Mouse (Mus musculus) hindbrain, embryonic 16.5 days (tissue): Measurements from ENCODE around the gene Rogdi. TPM values are rescaled to one million over a fixed set of nuclear protein-coding genes. Genes with fewer than 3 reads are reported as not detected.

Source experiments
- ATAC-seq: fragments of 200-750 bp; cut with Nextera tagmentation; 2 replicates; pipeline ENCODE4 v1.8.0; 2017; ENCODE audit warnings: moderate TSS enrichment, moderate library complexity
- H3K27ac ChIP-seq: fragments of 300-500 bp; sonication (generic); 2 replicates; pipeline ENCODE4 v1.5.1; 2014; ENCODE audit warnings: low read depth, mild to moderate bottlenecking, control low read depth, low read length, moderate library complexity
- H3K27me3 ChIP-seq: fragments of 300-500 bp; sonication (generic); replicated peaks from 2 replicates; pipeline ENCODE4 v1.6.1; 2014; ENCODE audit warnings: low read length; ENCODE audit not compliant: control insufficient read depth, insufficient read depth
- H3K36me3 ChIP-seq: fragments of 300-500 bp; sonication (generic); 2 replicates; pipeline ENCODE4 v1.6.1; 2014; ENCODE audit warnings: mild to moderate bottlenecking, low read length, moderate library complexity, mixed read lengths; ENCODE audit not compliant: control insufficient read depth, insufficient read depth
- H3K4me1 ChIP-seq: fragments of 300-500 bp; sonication (generic); 2 replicates; pipeline ENCODE4 v1.6.1; 2014; ENCODE audit warnings: low read depth, low read length; ENCODE audit not compliant: control insufficient read depth, insufficient read depth
- H3K4me2 ChIP-seq: fragments of 300-500 bp; sonication (generic); 2 replicates; pipeline ENCODE4 v1.6.1; 2014; ENCODE audit warnings: mild to moderate bottlenecking, low read length, control low read depth, moderate library complexity
- H3K4me3 ChIP-seq: fragments of 300-500 bp; sonication (generic); 2 replicates; pipeline ENCODE4 v1.5.1; 2014; ENCODE audit warnings: mild to moderate bottlenecking, low read length, control low read depth, moderate library complexity
- H3K9ac ChIP-seq: fragments of 300-500 bp; sonication (generic); 2 replicates; pipeline ENCODE4 v1.6.1; 2014; ENCODE audit warnings: low read depth, mild to moderate bottlenecking, control low read depth, low read length, moderate library complexity
- H3K9me3 ChIP-seq: fragments of 300-500 bp; sonication (generic); 2 replicates; pipeline ENCODE4 v1.6.1; 2014; ENCODE audit warnings: mild to moderate bottlenecking, low read length, moderate library complexity; ENCODE audit not compliant: control insufficient read depth
- WGBS: fragments of 180-500 bp; shearing (Covaris S2); extraction: QIAGEN DNeasy Blood & Tissue Kit; methylation state at CpG from one replicate; pipeline ENCODE4 v1.1.7; 2014; 5-methylcytosine and 5-hydroxymethylcytosine counted together
- polyA plus RNA-seq: library from polyadenylated mRNA; unstranded; fragments of >200 nt; fragmentation: Nextera tagmentation; extraction: Ambion mirVana; gene quantifications from 2 replicates; pipeline ENCODE4 v1.2.1, GENCODE M21; 2015

Rogdi gene
- polyA plus RNA-seq, 1 experiment from 2014 or later: 152 TPM

- Histone ChIP-seq H3K4me3 (no peak overlapping the region), H3K9me3 (no peaks in the 10 kb centered on the region), H3K27me3 (no peaks in the 10 kb centered on the region), H3K27ac (no peak overlapping the region), H3K9ac (no peak overlapping the region), H3K4me2 (no peak overlapping the region), H3K36me3 (no peaks in the 10 kb centered on the region), H3K4me1 (no peaks in the 10 kb centered on the region)
- no peak for ATAC-seq
- 81% methylated on average over 4 of the region's 4 CpGs for WGBS
Measured at GRCm38 (mm10) chr16:4971626-4972025, 41.7 kb downstream of the Rogdi start.

DNA sequence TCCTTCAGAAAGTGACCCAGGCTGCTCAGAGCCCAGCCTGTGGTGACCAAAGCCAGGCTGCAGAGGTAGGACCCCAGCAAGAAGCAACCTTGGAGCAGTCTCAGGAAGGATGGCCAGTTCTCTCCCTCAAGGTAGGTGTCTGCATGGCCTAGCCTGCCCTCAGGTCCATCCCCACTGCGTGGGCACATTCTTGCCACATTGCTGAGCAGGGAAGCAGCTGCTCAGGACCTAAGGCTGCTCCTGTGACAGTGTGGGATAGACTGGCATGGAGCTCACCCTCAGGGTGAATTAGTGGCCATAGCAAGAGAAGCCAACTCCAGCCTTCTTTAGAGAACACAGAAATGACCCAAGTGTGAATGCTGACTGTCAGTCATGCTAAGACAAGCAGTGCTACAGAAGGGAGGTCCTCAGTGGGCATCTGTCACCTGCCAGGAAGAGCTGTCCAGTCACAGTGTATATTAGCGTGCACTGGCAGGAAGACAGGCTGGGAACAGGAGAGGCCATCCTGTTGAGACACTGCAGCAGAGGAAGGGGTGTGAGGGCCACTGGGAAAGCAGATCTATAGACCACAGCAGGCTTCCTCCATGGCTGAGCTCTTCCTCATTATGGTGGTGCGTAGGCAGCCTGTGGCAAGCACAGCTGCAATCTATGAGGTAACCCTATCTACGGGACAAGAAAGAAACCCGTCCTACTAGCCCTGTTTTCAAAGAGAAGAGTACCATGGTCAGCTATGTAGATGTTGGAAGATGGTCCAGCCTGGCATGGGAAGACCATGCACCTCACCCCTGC is 44.1 kb downstream of the Rogdi start:
- Histone ChIP-seq H3K36me3 (no peaks in the 10 kb centered on the region), H3K4me3 (no peak overlapping the region), H3K27ac (no peak overlapping the region), H3K27me3 (no peaks in the 10 kb centered on the region), H3K4me2 (no peak overlapping the region), H3K9me3 (no peaks in the 10 kb centered on the region), H3K9ac (no peak overlapping the region), H3K4me1 (peaks cover 4% of the 10 kb centered on the region; the same call in 1 of the 2 replicates)
- no peak for ATAC-seq
- WGBS: 84% methylated on average over 5 of the region's 5 CpGs

DNA sequence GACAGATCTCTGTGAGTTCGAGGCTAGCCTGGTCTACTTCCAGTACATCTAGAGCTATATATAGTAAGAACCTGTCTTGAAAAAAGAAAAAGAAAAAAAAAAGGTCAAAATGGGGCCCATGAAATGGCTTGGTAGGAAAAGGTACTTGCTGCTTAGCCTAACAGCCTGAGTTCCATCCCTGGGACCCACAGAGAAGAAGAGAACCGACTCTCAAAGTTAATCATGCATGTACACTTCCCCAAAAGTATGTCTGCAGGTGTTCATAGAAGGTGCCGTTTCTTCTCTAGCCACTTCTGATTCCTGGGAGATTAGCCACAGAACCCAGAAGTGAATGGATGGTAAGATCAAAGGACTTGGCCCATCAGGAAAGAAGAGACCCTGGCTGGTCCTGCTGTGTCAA is 44.9 kb downstream of the Rogdi start:
- peaks cover 6% of the 10 kb centered on the region for H3K4me1 ChIP-seq
- no peak for ATAC-seq
- 83% methylated on average over 3 of the region's 3 CpGs for WGBS
- no peak overlapping the region for H3K9ac ChIP-seq
- no peak overlapping the region for H3K4me2 ChIP-seq
- H3K27me3 ChIP-seq: no peaks in the 10 kb centered on the region
- H3K4me3 ChIP-seq: no peak overlapping the region
- no peaks in the 10 kb centered on the region for H3K9me3 ChIP-seq
- H3K36me3 ChIP-seq: no peaks in the 10 kb centered on the region
- H3K27ac ChIP-seq: no peak overlapping the region

DNA sequence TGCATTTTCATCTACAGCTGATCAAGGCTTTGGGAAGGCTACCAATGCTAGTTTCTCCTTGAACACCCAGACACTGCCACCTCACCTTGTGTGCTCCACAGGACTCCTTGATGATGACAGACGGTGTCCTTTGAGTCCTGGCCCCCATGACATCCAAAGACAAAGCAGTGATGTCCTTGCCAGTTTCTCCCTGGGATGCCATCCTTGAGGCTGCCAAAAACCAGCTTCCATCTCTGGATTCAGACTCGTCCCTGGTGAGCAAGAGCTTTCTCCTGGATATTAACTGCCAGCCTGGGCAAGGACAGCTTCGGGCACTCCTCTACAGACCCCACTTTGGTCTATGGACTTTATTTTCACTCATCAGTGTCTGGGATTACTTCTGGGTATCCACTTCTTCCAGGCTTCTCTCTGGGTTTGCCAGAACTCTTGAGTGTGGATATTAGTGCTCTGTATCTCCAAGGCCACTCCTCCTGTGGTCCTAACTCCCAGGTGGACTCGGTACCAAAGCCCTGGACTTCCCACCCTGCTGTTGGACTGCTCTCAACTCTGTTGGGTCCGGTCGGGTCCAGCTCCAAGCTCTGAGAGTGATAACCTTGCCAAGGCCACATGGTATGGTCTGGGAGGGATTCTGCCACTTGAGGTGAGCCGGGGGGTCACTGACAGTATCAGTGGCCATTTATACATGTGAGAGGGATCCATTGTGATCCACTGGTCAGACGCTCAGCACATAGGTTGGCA is 47.8 kb downstream of the Rogdi start:
- Histone ChIP-seq H3K9ac (no peak overlapping the region), H3K4me2 (peak overlapping the region; percentile 81; the same call in 1 of the 2 replicates), H3K9me3 (no peaks in the 10 kb centered on the region), H3K27me3 (no peaks in the 10 kb centered on the region), H3K27ac (no peak overlapping the region), H3K36me3 (no peaks in the 10 kb centered on the region), H3K4me3 (no peak overlapping the region), H3K4me1 (peaks cover 19% of the 10 kb centered on the region)
- ATAC-seq: no peak
- 86% methylated on average over 8 of the region's 8 CpGs for WGBS

DNA sequence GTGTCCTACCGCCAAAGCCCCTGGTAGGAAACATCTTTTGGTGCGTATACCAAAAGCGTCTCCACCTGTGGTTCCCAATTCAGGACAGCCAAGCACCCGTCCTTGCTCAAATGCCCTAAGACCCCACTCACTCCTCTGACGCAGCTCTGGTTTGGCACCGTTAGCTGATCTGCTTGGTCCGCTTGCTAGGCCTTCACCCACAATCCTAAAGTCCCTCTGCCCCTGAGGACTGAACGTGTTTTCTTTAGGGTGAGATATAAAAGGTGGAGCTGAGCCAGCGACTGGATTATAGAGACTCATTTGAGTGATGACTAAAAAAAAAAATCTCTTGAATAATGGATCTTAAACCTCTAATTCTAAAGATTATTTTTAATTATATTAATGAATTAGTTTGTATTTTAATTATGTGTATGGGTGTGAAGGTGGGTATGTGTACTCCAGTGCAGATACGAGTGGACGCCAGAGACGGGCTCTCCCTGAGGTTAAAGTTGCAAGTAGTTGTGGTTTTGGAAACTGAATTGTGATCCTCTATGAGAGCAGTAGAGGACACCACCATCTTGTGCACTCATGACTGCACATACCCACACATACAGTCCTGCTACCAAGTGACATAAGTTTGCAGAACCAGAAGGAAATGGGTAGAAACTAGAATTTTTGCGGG is 48.5 kb downstream of the Rogdi start:
- Histone ChIP-seq H3K4me1 (peaks cover 19% of the 10 kb centered on the region), H3K4me3 (peak overlapping the region; percentile 88), H3K27me3 (no peaks in the 10 kb centered on the region), H3K9me3 (no peaks in the 10 kb centered on the region), H3K4me2 (peak overlapping the region; percentile 81), H3K9ac (peak overlapping the region; percentile 87), H3K27ac (peak overlapping the region; percentile 83), H3K36me3 (no peaks in the 10 kb centered on the region)
- no peak for ATAC-seq
- 23% methylated on average over 13 of the region's 13 CpGs for WGBS

GRCm38 (mm10) chr16:4963797-4964709 is 49.3 kb downstream of the Rogdi start, which contains the start of gene Anks3:
TSS of gene Anks3 (minus strand) at chr16:4964205.
- Histone ChIP-seq H3K9ac (peak within 1 kb of the TSS; percentile 87), H3K27ac (peak within 1 kb of the TSS; percentile 83), H3K4me3 (peak within 1 kb of the TSS; percentile 88), H3K4me1 (peaks cover 19% of the 10 kb centered on the region), H3K9me3 (no peaks in the 10 kb centered on the region), H3K4me2 (peak within 1 kb of the TSS; percentile 81), H3K36me3 (no peaks in the 10 kb centered on the region), H3K27me3 (no peaks in the 10 kb centered on the region)
- WGBS: under 1% methylated on average over 65 of the region's 76 CpGs
- peak; percentile 99 for ATAC-seq

GRCm38 (mm10) chr16:4963346-4963745 is 50.0 kb downstream of the Rogdi start:
- no peaks in the 10 kb centered on the region for H3K27me3 ChIP-seq
- H3K9ac ChIP-seq: peak overlapping the region; percentile 87
- H3K4me3 ChIP-seq: peak overlapping the region; percentile 88
- no peaks in the 10 kb centered on the region for H3K36me3 ChIP-seq
- WGBS: 48% methylated on average over 9 of the region's 9 CpGs
- H3K4me2 ChIP-seq: peak overlapping the region; percentile 81
- no peak overlapping the region for H3K27ac ChIP-seq
- peaks cover 19% of the 10 kb centered on the region for H3K4me1 ChIP-seq
- ATAC-seq: no peak
- no peaks in the 10 kb centered on the region for H3K9me3 ChIP-seq

GRCm38 (mm10) chr16:4960260-4960659 is 53.1 kb downstream of the Rogdi start:
- Histone ChIP-seq H3K4me1 (peaks cover 18% of the 10 kb centered on the region), H3K9ac (no peak overlapping the region), H3K4me2 (no peak overlapping the region), H3K36me3 (peaks cover 6% of the 10 kb centered on the region; the same call in 1 of the 2 replicates), H3K27me3 (no peaks in the 10 kb centered on the region), H3K27ac (no peak overlapping the region), H3K9me3 (no peaks in the 10 kb centered on the region), H3K4me3 (no peak overlapping the region)
- ATAC-seq: no peak
- WGBS: 84% methylated on average over 8 of the region's 8 CpGs
